Mouse (Mus musculus) limb, embryonic 10.5 days (tissue): ENCODE results near the gene Cryba4. TPM values are rescaled to one million over a fixed set of nuclear protein-coding genes. Genes with fewer than 3 reads are reported as not detected.

ENCODE experiments used
- DNase-seq: peaks from one replicate; pipeline ENCODE4 v3.0.0-alpha.2; 2017; ENCODE audit warnings: low spot score
- H3K27ac ChIP-seq: fragments of 300-500 bp; sonication (generic); 2 replicates; pipeline ENCODE4 v1.5.1; 2016; ENCODE audit warnings: mild to moderate bottlenecking
- H3K27me3 ChIP-seq: fragments of 300-500 bp; sonication (generic); 2 replicates; pipeline ENCODE4 v1.6.1; 2016; ENCODE audit warnings: low read depth, mild to moderate bottlenecking; ENCODE audit not compliant: poor library complexity, severe bottlenecking
- H3K36me3 ChIP-seq: fragments of 300-500 bp; sonication (generic); 2 replicates; pipeline ENCODE4 v1.6.1; 2016; ENCODE audit warnings: mild to moderate bottlenecking, moderate library complexity
- H3K4me1 ChIP-seq: fragments of 300-500 bp; sonication (generic); 2 replicates; pipeline ENCODE4 v1.6.1; 2016
- H3K4me3 ChIP-seq: fragments of 300-500 bp; sonication (generic); 2 replicates; pipeline ENCODE4 v1.5.1; 2016; ENCODE audit warnings: mild to moderate bottlenecking, moderate library complexity
- H3K9me3 ChIP-seq: fragments of 300-500 bp; sonication (generic); replicated peaks from 2 replicates; pipeline ENCODE4 v1.6.1; 2016; ENCODE audit warnings: mild to moderate bottlenecking
- WGBS: fragments of 180-500 bp; shearing (Covaris S2); methylation state at CpG from one replicate; pipeline ENCODE4 v1.1.7; 2016; 5-methylcytosine and 5-hydroxymethylcytosine counted together
- polyA plus RNA-seq: library from polyadenylated mRNA; unstranded; fragments of >200 nt; fragmentation: Nextera tagmentation; extraction: Ambion mirVana; gene quantifications from 2 replicates; pipeline ENCODE4 v1.2.1, GENCODE M21; 2016

Gene Cryba4
- polyA plus RNA-seq, 1 experiment from 2014 or later = 0.46 TPM

GRCm38 (mm10) chr5:112282780-112283482 lies 30.6 kb upstream of the Cryba4 start:
- no peaks in the 10 kb centered on the region for H3K27me3 ChIP-seq
- 77% methylated on average over 9 of the region's 9 CpGs for WGBS
- H3K4me1 ChIP-seq = peaks cover 57% of the 10 kb centered on the region
- no peaks in the 10 kb centered on the region for H3K9me3 ChIP-seq
- no peak for DNase-seq
- H3K4me3 ChIP-seq = no peak overlapping the region
- no peak overlapping the region for H3K27ac ChIP-seq
- peaks cover 7% of the 10 kb centered on the region for H3K36me3 ChIP-seq

GRCm38 (mm10) chr5:112282123-112282779 lies 29.9 kb upstream of the Cryba4 start:
- no peak for DNase-seq
- Histone ChIP-seq H3K9me3 (no peaks in the 10 kb centered on the region), H3K36me3 (peaks cover 7% of the 10 kb centered on the region), H3K27ac (no peak overlapping the region), H3K4me1 (peaks cover 64% of the 10 kb centered on the region), H3K27me3 (no peaks in the 10 kb centered on the region), H3K4me3 (no peak overlapping the region)
- 73% methylated on average over 6 of the region's 6 CpGs for WGBS

- H3K4me3 ChIP-seq = no peak overlapping the region
These were observed 29.4 kb upstream of the Cryba4 start for GRCm38 (mm10) chr5:112281676-112282075.

GRCm38 (mm10) chr5:112280863-112281660 lies 28.7 kb upstream of the Cryba4 start:
- no peak for DNase-seq
- peaks cover 4% of the 10 kb centered on the region; the same call in 1 of the 2 replicates for H3K36me3 ChIP-seq
- no peaks in the 10 kb centered on the region for H3K27me3 ChIP-seq
- H3K4me3 ChIP-seq = no peak overlapping the region
- 69% methylated on average over 15 of the region's 15 CpGs for WGBS
- H3K4me1 ChIP-seq = peaks cover 65% of the 10 kb centered on the region
- H3K27ac ChIP-seq = 0 out of 2 replicates have a peak overlapping the region, but pooled peaks have one; percentile 46
- H3K9me3 ChIP-seq = no peaks in the 10 kb centered on the region

More at GRCm38 (mm10) chr5:112281676-112282075, 29.4 kb upstream of the Cryba4 start:
- H3K36me3 ChIP-seq = peaks cover 7% of the 10 kb centered on the region
- H3K27me3 ChIP-seq = no peaks in the 10 kb centered on the region
- no peaks in the 10 kb centered on the region for H3K9me3 ChIP-seq
- H3K4me1 ChIP-seq = peaks cover 66% of the 10 kb centered on the region
- no peak overlapping the region for H3K27ac ChIP-seq
- no peak for DNase-seq
- WGBS = 89% methylated on average over 4 of the region's 4 CpGs

GRCm38 (mm10) chr5:112280151-112280550 lies 27.8 kb upstream of the Cryba4 start:
- WGBS = 88% methylated on average over 7 of the region's 7 CpGs

GRCm38 (mm10) chr5:112279181-112280021 lies 27.1 kb upstream of the Cryba4 start:
- no peak for DNase-seq
- 0 out of 2 replicates have a peak overlapping the region, but pooled peaks have one; percentile 46 for H3K27ac ChIP-seq
- 91% methylated on average over 17 of the region's 17 CpGs for WGBS
- H3K4me1 ChIP-seq = peaks cover 80% of the 10 kb centered on the region
- no peak overlapping the region for H3K4me3 ChIP-seq
- H3K36me3 ChIP-seq = no peaks in the 10 kb centered on the region; the same call in 1 of the 2 replicates
- no peaks in the 10 kb centered on the region for H3K27me3 ChIP-seq
- no peaks in the 10 kb centered on the region for H3K9me3 ChIP-seq

More at GRCm38 (mm10) chr5:112280151-112280550, 27.8 kb upstream of the Cryba4 start:
- H3K27ac ChIP-seq = peak overlapping the region; percentile 46; the same call in 1 of the 2 replicates
- H3K36me3 ChIP-seq = no peaks in the 10 kb centered on the region; the same call in 1 of the 2 replicates
- H3K9me3 ChIP-seq = no peaks in the 10 kb centered on the region
- H3K27me3 ChIP-seq = no peaks in the 10 kb centered on the region
- peaks cover 74% of the 10 kb centered on the region for H3K4me1 ChIP-seq
- no peak overlapping the region; the same call in 1 of the 2 replicates for H3K4me3 ChIP-seq
- DNase-seq = no peak

GRCm38 (mm10) chr5:112277906-112278470 lies 25.7 kb upstream of the Cryba4 start:
- Histone ChIP-seq H3K4me1 (peaks cover 71% of the 10 kb centered on the region), H3K4me3 (0 out of 2 replicates have a peak overlapping the region, but pooled peaks have one; percentile 82), H3K27me3 (no peaks in the 10 kb centered on the region), H3K27ac (no peak overlapping the region), H3K9me3 (no peaks in the 10 kb centered on the region), H3K36me3 (no peaks in the 10 kb centered on the region; the same call in 1 of the 2 replicates)
- no peak for DNase-seq
- WGBS = 91% methylated on average over 11 of the region's 11 CpGs

GRCm38 (mm10) chr5:112276907-112277348 lies 24.6 kb upstream of the Cryba4 start:
- DNase-seq = no peak
- Histone ChIP-seq H3K27me3 (no peaks in the 10 kb centered on the region), H3K36me3 (no peaks in the 10 kb centered on the region; the same call in 1 of the 2 replicates), H3K9me3 (no peaks in the 10 kb centered on the region), H3K4me1 (peaks cover 62% of the 10 kb centered on the region), H3K4me3 (peak overlapping the region; percentile 82), H3K27ac (peak overlapping the region; percentile 91)
- 1% methylated on average over 24 of the region's 24 CpGs for WGBS

GRCm38 (mm10) chr5:112276267-112276873 lies 24.1 kb upstream of the Cryba4 start, which contains the start of gene Tpst2:
Tpst2 (plus strand) TSS chr5:112276691.
- H3K4me3 ChIP-seq = peak within 1 kb of the TSS; percentile 82
- H3K9me3 ChIP-seq = no peaks in the 10 kb centered on the region
- no peaks in the 10 kb centered on the region; the same call in 1 of the 2 replicates for H3K36me3 ChIP-seq
- H3K4me1 ChIP-seq = peaks cover 61% of the 10 kb centered on the region
- peak; percentile 99 for DNase-seq
- H3K27ac ChIP-seq = peak within 1 kb of the TSS; percentile 91
- H3K27me3 ChIP-seq = peaks cover 3% of the 10 kb centered on the region; the same call in 1 of the 2 replicates
- under 1% methylated on average over 61 of the region's 62 CpGs for WGBS

- H3K27ac ChIP-seq = no peak overlapping the region
- DNase-seq = no peak
- H3K4me3 ChIP-seq = peak overlapping the region; percentile 82
- H3K9me3 ChIP-seq = no peaks in the 10 kb centered on the region
- WGBS = 52% methylated on average over 4 of the region's 4 CpGs
- H3K36me3 ChIP-seq = no peaks in the 10 kb centered on the region; the same call in 1 of the 2 replicates
- H3K27me3 ChIP-seq = peaks cover 11% of the 10 kb centered on the region
- H3K4me1 ChIP-seq = peaks cover 53% of the 10 kb centered on the region
These were observed 22.9 kb upstream of the Cryba4 start for GRCm38 (mm10) chr5:112275021-112275804.
